Mouse (Mus musculus): ENCODE measurements at regions not wholly inside any gene's neighbourhood (a gene's known extent, or its start where the extent isn't known, plus 50 kb on each side); places are given as distances from the start of the nearest gene placed in this dataset.

- TF ChIP-seq CTCF (IDR thresholded peaks at IDR 0.05; ENCODE audit: borderline replicate concordance, extremely low read depth, insufficient read depth, insufficient read length): no peak
- TF ChIP-seq POLR2A (IDR thresholded peaks at IDR 0.05; ENCODE audit: borderline replicate concordance, extremely low read depth, insufficient read depth, insufficient read length, poor library complexity, severe bottlenecking): no peak
Measured at GRCm38 (mm10) chr1:120925271-120925670, 323.1 kb downstream of the En1 start.
